Mouse (Mus musculus) spleen, postnatal 0 days (tissue): ENCODE results near the gene Olfr697. TPM values are rescaled to one million over a fixed set of nuclear protein-coding genes. Genes with fewer than 3 reads are reported as not detected.

ENCODE experiments used
- polyA plus RNA-seq: library from polyadenylated mRNA; unstranded; fragments of >200 nt; fragmentation: Nextera tagmentation; extraction: Ambion mirVana; gene quantifications from 2 replicates; pipeline ENCODE4 v1.2.1, GENCODE M21; 2015

Olfr697 gene
- not detected in 2 replicates for polyA plus RNA-seq

GRCm38 (mm10) chr7:106742343-106742742 lies at the start of gene Olfr697:
Gene Olfr697, minus strand, starts transcription at chr7:106742443.

DNA sequence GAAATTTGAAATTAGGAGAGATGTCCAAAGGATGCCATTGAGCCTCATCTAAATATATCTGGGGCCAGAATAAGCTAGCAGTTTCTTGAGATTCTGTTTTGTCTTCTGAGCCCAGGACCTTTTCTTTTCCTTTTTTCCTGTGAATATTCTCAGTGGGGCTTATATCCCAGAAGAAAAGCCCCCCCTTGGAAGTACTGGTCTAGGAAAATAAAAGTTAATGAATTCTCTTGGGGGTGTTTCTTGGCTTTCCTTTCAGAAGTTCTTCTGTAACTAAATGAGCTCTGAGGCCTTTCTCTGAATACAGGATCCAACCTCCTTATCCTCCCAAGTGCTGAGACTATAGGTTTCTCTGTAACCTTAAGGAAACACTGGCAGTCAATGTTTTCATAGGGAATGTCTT lies 13.1 kb upstream of the Olfr697 start, which contains the start of gene Olfr698:
Gene Olfr698 (minus strand): TSS at position 101 of the 400 bp plus-strand sequence.

DNA sequence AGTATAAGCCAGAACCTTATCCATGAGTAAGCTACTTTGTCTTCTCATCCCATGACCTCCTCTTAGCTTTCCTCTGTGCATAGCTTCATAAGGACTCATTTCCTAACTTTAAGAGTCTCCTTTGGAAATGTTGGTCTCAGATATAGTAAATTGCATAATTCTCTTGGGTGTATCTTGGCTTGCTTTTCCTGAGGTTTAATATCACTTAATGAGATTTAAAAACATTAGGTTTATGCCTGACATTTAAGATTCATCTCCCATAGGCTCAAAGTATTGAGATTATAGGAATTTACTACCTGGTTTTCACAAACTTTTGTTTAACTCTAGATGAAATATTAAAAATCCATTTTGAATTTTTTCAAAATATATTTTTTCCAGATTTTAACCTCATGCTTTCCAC lies 25.9 kb downstream of the Olfr697 start, which contains the start of gene Olfr695:
Gene Olfr695 (minus strand): TSS at position 101 of the 400 bp plus-strand sequence.

DNA sequence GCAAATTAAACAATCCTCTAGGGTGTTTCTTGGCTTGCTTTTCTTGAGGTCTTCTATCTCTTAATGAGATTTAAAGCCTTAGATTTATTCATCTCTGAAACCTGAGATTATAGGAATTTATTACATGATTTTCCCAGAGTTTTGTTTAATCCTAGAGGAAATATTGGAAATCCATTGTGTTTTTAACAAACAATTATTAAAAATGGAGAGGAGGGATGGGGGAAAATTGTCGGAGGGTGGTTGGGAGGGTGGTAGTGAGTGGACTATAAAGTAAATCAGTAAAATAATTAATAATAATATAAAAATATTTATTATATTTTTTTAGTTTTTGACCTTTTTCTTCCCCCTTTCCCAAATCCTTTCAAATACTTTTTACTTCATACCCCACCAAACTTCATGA lies 50.5 kb downstream of the Olfr697 start, which contains the start of gene Olfr694:
Gene Olfr694 (minus strand): TSS at position 101 of the 400 bp plus-strand sequence.

Other genes starting within 250 kb of the Olfr697 start
- not detected in 2 replicates for gene Olfr693, start 61.9 kb downstream of the Olfr697 start, polyA plus RNA-seq
- not detected in 2 replicates for gene Olfr694, start 50.6 kb downstream of the Olfr697 start, polyA plus RNA-seq
- gene Olfr695, start 26.0 kb downstream of the Olfr697 start, polyA plus RNA-seq, result not detected in 2 replicates
- not detected in 2 replicates for gene Olfr698, start 13.0 kb upstream of the Olfr697 start, polyA plus RNA-seq
- not detected in 2 replicates for gene Olfr699, start 50.8 kb upstream of the Olfr697 start, polyA plus RNA-seq
- not detected in 2 replicates for gene Olfr700, start 66.4 kb upstream of the Olfr697 start, polyA plus RNA-seq
- 0.04 TPM in 1 of 2 replicates, not detected in the other for gene Olfr701, start 71.7 kb upstream of the Olfr697 start, polyA plus RNA-seq
- not detected in 2 replicates for gene Olfr702, start 91.5 kb upstream of the Olfr697 start, polyA plus RNA-seq
- gene Olfr703, start 100.9 kb upstream of the Olfr697 start, polyA plus RNA-seq, result not detected in 2 replicates
- gene Olfr704, start 120.7 kb upstream of the Olfr697 start, polyA plus RNA-seq, result not detected in 2 replicates
- not detected in 2 replicates for gene Olfr705, start 134.4 kb upstream of the Olfr697 start, polyA plus RNA-seq
- gene Olfr706, start 145.7 kb upstream of the Olfr697 start, polyA plus RNA-seq, result not detected in 2 replicates
- gene Olfr707, start 158.8 kb upstream of the Olfr697 start, polyA plus RNA-seq, result not detected in 2 replicates
- not detected in 2 replicates for gene Olfr1532-ps1, start 165.6 kb upstream of the Olfr697 start, polyA plus RNA-seq
- not detected in 2 replicates for gene Olfr709-ps1, start 189.8 kb upstream of the Olfr697 start, polyA plus RNA-seq
- gene Olfr710, start 205.9 kb upstream of the Olfr697 start, polyA plus RNA-seq, result not detected in 2 replicates
- gene Olfr6, start 221.5 kb upstream of the Olfr697 start, polyA plus RNA-seq, result not detected in 2 replicates
- gene Olfr711, start 233.0 kb upstream of the Olfr697 start, polyA plus RNA-seq, result not detected in 2 replicates